Mouse (Mus musculus): ENCODE measurements at regions not wholly inside any gene's neighbourhood (a gene's known extent, or its start where the extent isn't known, plus 50 kb on each side); places are given as distances from the start of the nearest gene placed in this dataset.

DNA sequence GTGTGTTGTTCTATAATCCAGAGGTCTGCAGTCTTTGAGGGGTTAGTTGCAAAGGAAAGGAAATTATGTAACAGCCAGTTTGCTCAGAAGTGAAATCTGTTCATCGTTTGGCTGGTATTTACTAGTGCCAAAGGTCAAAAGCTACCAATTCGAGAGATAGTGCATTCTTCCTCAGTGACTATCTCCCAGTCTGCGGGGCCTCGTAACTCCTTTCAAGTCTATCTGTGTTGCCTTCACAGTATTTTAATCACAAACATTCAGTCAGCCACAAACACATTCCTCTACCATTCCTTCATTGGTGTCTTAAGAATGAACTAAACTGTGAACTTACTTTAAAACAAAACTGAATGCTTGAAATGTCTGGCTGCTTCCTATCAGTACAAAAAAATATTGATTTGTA, 2162.2 kb downstream of the 9330182O14Rik start:
- no peak for TF ChIP-seq POLR2A (IDR thresholded peaks at IDR 0.05; ENCODE audit: insufficient read depth, low read depth, low read length)
- TF ChIP-seq CTCF (IDR thresholded peaks at IDR 0.05; ENCODE audit: insufficient read depth, low read depth, low read length), result no peak
